Mouse (Mus musculus) stomach, postnatal 0 days (tissue): Measurements from ENCODE around the gene Stn1.

ENCODE experiments used
- CTCF ChIP-seq: IDR thresholded peaks from 2 replicates; pipeline ENCODE4 v1.5.1; 2016; ENCODE audit warnings: antibody characterized with exemption, low read depth, mild to moderate bottlenecking, moderate library complexity
- EP300 ChIP-seq: optimal IDR thresholded peaks from 2 replicates; pipeline ENCODE3; 2016; ENCODE audit warnings: antibody characterized with exemption

DNA sequence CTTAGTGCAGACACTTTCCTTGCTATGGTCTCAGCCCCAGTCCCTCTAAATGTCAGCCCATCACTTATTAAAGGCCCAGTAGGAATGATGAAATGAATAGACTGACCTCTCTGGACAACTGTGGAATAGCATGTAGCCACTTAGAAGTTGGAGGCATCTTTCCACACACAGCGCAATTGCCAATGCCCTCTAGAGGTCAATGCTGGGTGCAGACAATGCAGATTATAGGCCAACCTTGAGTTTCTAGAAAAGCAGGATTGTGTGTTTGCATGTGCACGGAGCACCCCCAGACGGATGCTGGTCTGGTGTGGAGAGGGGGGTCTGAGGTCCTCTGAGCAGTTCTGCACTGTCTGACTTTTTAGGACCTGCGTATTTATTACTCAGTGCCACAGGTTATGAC lies 33.7 kb downstream of the Stn1 start:
- TF ChIP-seq CTCF (peak; percentile 85), EP300 (no peak)
